Mouse (Mus musculus) MEL (cell line): Measurements from ENCODE around the gene Ndufa11. TPM values are rescaled to one million over a fixed set of nuclear protein-coding genes. Genes with fewer than 3 reads are reported as not detected.

Experiments
- DNase-seq: peaks from one replicate; pipeline ENCODE4 v3.0.0; 2011; ENCODE audit warnings: low read depth, low spot score
- H3K27ac ChIP-seq: 2 replicates; pipeline ENCODE4 v1.5.1; 2012; ENCODE audit warnings: low read depth, mild to moderate bottlenecking, control low read depth, low read length, moderate library complexity; ENCODE audit not compliant: control insufficient read depth
- H3K27me3 ChIP-seq, 2 experiments: fragments of 150-350 bp in 1 of 2; sonication (generic) in 1 of 2; 2 replicates each; pipeline ENCODE4 v1.6.1; 2012; ENCODE audit warnings: low read length in 2 of 2, mild to moderate bottlenecking in 2 of 2, improper control_type of control experiment in 1 of 2, moderate library complexity in 1 of 2; ENCODE audit not compliant: insufficient read depth in 2 of 2, control insufficient read depth in 1 of 2
- H3K36me3 ChIP-seq, 2 experiments: 2 replicates each; pipeline ENCODE4 v1.6.1; 2012 to 2014; ENCODE audit warnings: low read length in 2 of 2, improper control_type of control experiment in 1 of 2, inconsistent platforms in 1 of 2, mild to moderate bottlenecking in 1 of 2; ENCODE audit not compliant: insufficient read depth in 2 of 2, control insufficient read depth in 1 of 2
- H3K4me1 ChIP-seq, 2 experiments: fragments of 150-350 bp in 1 of 2; sonication (generic) in 1 of 2; 2 replicates each; pipeline ENCODE4 v1.6.1; 2012; ENCODE audit warnings: low read length in 2 of 2, improper control_type of control experiment in 1 of 2, mild to moderate bottlenecking in 1 of 2; ENCODE audit not compliant: insufficient read depth in 2 of 2, control insufficient read depth in 1 of 2
- H3K4me3 ChIP-seq, 2 experiments: fragments of 150-350 bp in 1 of 2; sonication (generic) in 1 of 2; 2 replicates each; pipeline ENCODE4 v1.5.1; 2012; ENCODE audit warnings: low read depth in 2 of 2, low read length in 2 of 2, mild to moderate bottlenecking in 2 of 2, moderate library complexity in 2 of 2, control low read depth in 1 of 2, improper control_type of control experiment in 1 of 2; ENCODE audit not compliant: control insufficient read depth in 1 of 2, insufficient read depth in 1 of 2
- H3K79me2 ChIP-seq: 2 replicates; pipeline ENCODE4 v1.6.1; 2012; ENCODE audit warnings: mild to moderate bottlenecking, low read length, moderate library complexity; ENCODE audit not compliant: control insufficient read depth, poor library complexity, insufficient read depth
- H3K9ac ChIP-seq: 2 replicates; pipeline ENCODE4 v1.6.1; 2012; ENCODE audit warnings: low read depth, mild to moderate bottlenecking, control low read depth, low read length, moderate library complexity; ENCODE audit not compliant: control insufficient read depth, poor library complexity, severe bottlenecking
- H3K9me3 ChIP-seq: fragments of 150-350 bp; sonication (generic); replicated peaks from 2 replicates; pipeline ENCODE4 v1.6.1; 2012; ENCODE audit warnings: mild to moderate bottlenecking, low read length, improper control_type of control experiment, moderate library complexity; ENCODE audit not compliant: insufficient read depth
- CTCF ChIP-seq, 3 experiments: IDR thresholded peaks in 2 of 3; conservative IDR thresholded peaks in 1 of 3; 2 replicates each; pipeline ENCODE4 v1.5.1; 2011 to 2012; ENCODE audit warnings: low read length in 3 of 3, low read depth in 2 of 3, mild to moderate bottlenecking in 2 of 3, improper control_type of control experiment in 1 of 3, inconsistent platforms in 1 of 3, mixed read lengths in 1 of 3, moderate library complexity in 1 of 3; ENCODE audit not compliant: control insufficient read depth in 1 of 3, insufficient read depth in 1 of 3, poor library complexity in 1 of 3, severe bottlenecking in 1 of 3
- E2F4 ChIP-seq: IDR thresholded peaks from 2 replicates; pipeline ENCODE4 v1.6.1; 2011; ENCODE audit warnings: low read depth, low read length, improper control_type of control experiment, borderline replicate concordance
- EP300 ChIP-seq, 2 experiments: IDR thresholded peaks; 2 replicates each; pipeline ENCODE4 v1.6.1; 2011; ENCODE audit warnings: improper control_type of control experiment in 2 of 2, low read length in 2 of 2, low read depth in 1 of 2, mild to moderate bottlenecking in 1 of 2
- JUND ChIP-seq: IDR thresholded peaks from 2 replicates; pipeline ENCODE4 v1.6.1; 2011; ENCODE audit warnings: low read depth, mild to moderate bottlenecking, improper control_type of control experiment, low read length
- MAFK ChIP-seq: IDR thresholded peaks from 2 replicates; pipeline ENCODE4 v1.6.1; 2011; ENCODE audit warnings: low read depth, mild to moderate bottlenecking, low read length, improper control_type of control experiment, borderline replicate concordance
- MAZ ChIP-seq: IDR thresholded peaks from 2 replicates; pipeline ENCODE4 v1.6.1; 2012; ENCODE audit warnings: low read depth, mild to moderate bottlenecking, inconsistent platforms, low read length, improper control_type of control experiment
- MXI1 ChIP-seq: IDR thresholded peaks from 2 replicates; pipeline ENCODE4 v1.6.1; 2011; ENCODE audit warnings: mild to moderate bottlenecking, low read depth, low read length, improper control_type of control experiment
- NELFE ChIP-seq: IDR thresholded peaks from 2 replicates; pipeline ENCODE4 v1.6.1; 2011; ENCODE audit warnings: low read depth, low read length, improper control_type of control experiment
- POLR2A ChIP-seq, 2 experiments: IDR thresholded peaks; 2 replicates each; pipeline ENCODE4 v1.6.1; 2011 to 2012; ENCODE audit warnings: low read length in 2 of 2, mild to moderate bottlenecking in 2 of 2, control low read depth in 1 of 2, improper control_type of control experiment in 1 of 2, low read depth in 1 of 2, moderate library complexity in 1 of 2; ENCODE audit not compliant: control insufficient read depth in 1 of 2, insufficient read depth in 1 of 2, poor library complexity in 1 of 2
- POLR2AphosphoS2 ChIP-seq: IDR thresholded peaks from 2 replicates; pipeline ENCODE4 v1.6.1; 2011; ENCODE audit warnings: low read length, improper control_type of control experiment
- RAD21 ChIP-seq: IDR thresholded peaks from 2 replicates; pipeline ENCODE4 v1.6.1; 2011; ENCODE audit warnings: mild to moderate bottlenecking, low read depth, low read length, improper control_type of control experiment
- SIN3A ChIP-seq: IDR thresholded peaks from 2 replicates; pipeline ENCODE4 v1.6.1; 2012; ENCODE audit warnings: low read length, improper control_type of control experiment, inconsistent platforms
- SMC3 ChIP-seq: IDR thresholded peaks from 2 replicates; pipeline ENCODE4 v1.6.1; 2011; ENCODE audit warnings: low read depth, low read length, improper control_type of control experiment
- TAL1 ChIP-seq: IDR thresholded peaks from 2 replicates; pipeline ENCODE4 v1.6.1; 2012; ENCODE audit warnings: mild to moderate bottlenecking, inconsistent platforms, low read length, moderate library complexity, mixed read lengths
- TCF12 ChIP-seq: IDR thresholded peaks from 2 replicates; pipeline ENCODE4 v1.6.1; 2014; ENCODE audit warnings: low read depth, mild to moderate bottlenecking, inconsistent platforms, low read length, improper control_type of control experiment, moderate library complexity
- USF1 ChIP-seq: IDR thresholded peaks from 2 replicates; pipeline ENCODE4 v1.6.1; 2014; ENCODE audit warnings: low read depth, mild to moderate bottlenecking, inconsistent platforms, low read length, improper control_type of control experiment, moderate library complexity
- USF2 ChIP-seq, 2 experiments: IDR thresholded peaks; 2 replicates each; pipeline ENCODE4 v1.6.1; 2011 to 2012; ENCODE audit warnings: improper control_type of control experiment in 2 of 2, low read length in 2 of 2, borderline replicate concordance in 1 of 2, inconsistent platforms in 1 of 2, low read depth in 1 of 2, mild to moderate bottlenecking in 1 of 2; ENCODE audit not compliant: insufficient read depth in 1 of 2
- ZKSCAN1 ChIP-seq: IDR thresholded peaks from 2 replicates; pipeline ENCODE4 v1.6.1; 2012; ENCODE audit warnings: low read depth, mild to moderate bottlenecking, inconsistent platforms, low read length, improper control_type of control experiment, moderate library complexity
- polyA plus RNA-seq, 2 experiments: library from polyadenylated mRNA; stranded (reverse) in 1 of 2; unstranded in 1 of 2; fragments of >175 nt in 1 of 2; fragments of >200 nt in 1 of 2; gene quantifications; 2 replicates each; pipeline versions ENCODE4 v1.2.1 to v1.2.4; 2012; ENCODE audit warnings: low replicate concordance in 2 of 2, low read depth in 1 of 2; ENCODE audit not compliant: insufficient read length in 2 of 2, insufficient read depth in 1 of 2, missing spikeins in 1 of 2
- total RNA-seq: library from RNA; depleted of rRNA; stranded (reverse); fragments of 300-350 nt; gene quantifications from 2 replicates; pipeline ENCODE4 v1.2.3, GENCODE M21; 2012

The Ndufa11 gene
- total and polyA plus RNA-seq, 3 experiments = 249 to 351 TPM; not detected in 1

GRCm38 (mm10) chr17:56688045-56688444 is 29.5 kb upstream of the Ndufa11 start (continued):
- TF ChIP-seq TAL1 (peak; percentile 93), POLR2A (IDR thresholded peaks at IDR 0.05; ENCODE audit: control insufficient read depth in 1 of 2, insufficient read depth in 1 of 2, low read depth in 1 of 2, low read length in 2 of 2, poor library complexity in 1 of 2) (no peak)

GRCm38 (mm10) chr17:56688689-56689088 is 28.9 kb upstream of the Ndufa11 start:
- Histone ChIP-seq H3K4me1 (peaks cover 17 to 38% of the 10 kb centered on the region in 2 experiments), H3K27me3 (no peaks in the 10 kb centered on the region), H3K79me2 (peaks cover 38% of the 10 kb centered on the region), H3K36me3 (peaks cover 28 to 43% of the 10 kb centered on the region in 2 experiments), H3K27ac (peak overlapping the region; percentile 85), H3K4me3 (no peak overlapping the region), H3K9ac (no peak overlapping the region), H3K9me3 (no peaks in the 10 kb centered on the region)
- no peak for DNase-seq
- TF ChIP-seq RAD21 (no peak), MXI1 (no peak), SMC3 (no peak), CTCF (IDR thresholded peaks at IDR 0.05 in 2 of 3, conservative IDR thresholded peaks at IDR 0.05 in 1 of 3; ENCODE audit: control insufficient read depth in 1 of 3, insufficient read depth in 1 of 3, low read depth in 2 of 3, low read length in 3 of 3, poor library complexity in 1 of 3, severe bottlenecking in 1 of 3) (no peak), E2F4 (no peak), USF1 (no peak), TCF12 (no peak), SIN3A (no peak), NELFE (no peak), JUND (no peak), MAFK (no peak), ZKSCAN1 (no peak), MAZ (no peak), USF2 (IDR thresholded peaks at IDR 0.05; ENCODE audit: borderline replicate concordance in 1 of 2, insufficient read depth in 1 of 2, low read depth in 1 of 2, low read length in 2 of 2) (no peak), TAL1 (no peak)

GRCm38 (mm10) chr17:56693395-56693794 is 24.2 kb upstream of the Ndufa11 start:
- Histone ChIP-seq H3K27ac (peak overlapping the region; percentile 16; the same call in 1 of the 2 replicates), H3K36me3 (peaks cover 22 to 26% of the 10 kb centered on the region in 2 experiments), H3K79me2 (peaks cover 29% of the 10 kb centered on the region), H3K4me1 (peaks cover 8 to 23% of the 10 kb centered on the region in 2 experiments), H3K4me3 (no peak overlapping the region), H3K9me3 (no peaks in the 10 kb centered on the region), H3K27me3 (no peaks in the 10 kb centered on the region), H3K9ac (no peak overlapping the region)
- TF ChIP-seq USF2 (IDR thresholded peaks at IDR 0.05; ENCODE audit: borderline replicate concordance in 1 of 2, insufficient read depth in 1 of 2, low read depth in 1 of 2, low read length in 2 of 2) (no peak), EP300 (IDR thresholded peaks at IDR 0.05; ENCODE audit: low read depth in 1 of 2, low read length in 2 of 2) (no peak), POLR2AphosphoS2 (no peak)
- no peak for DNase-seq
